Mouse (Mus musculus) heart, postnatal 0 days (tissue): ENCODE measurements at regions not wholly inside any gene's neighbourhood (a gene's known extent, or its start where the extent isn't known, plus 50 kb on each side); places are given as distances from the start of the nearest gene placed in this dataset.
"Not testable (repeated sequence)": the region's sequence is repeated elsewhere in the genome, so short reads cannot be mapped to it uniquely, and the experiment has no call there.

Source experiments
- ATAC-seq: fragments of 200-750 bp; cut with Nextera tagmentation; 2 replicates; pipeline ENCODE4 v1.8.0; 2017; ENCODE audit warnings: low read depth, moderate number of reproducible peaks, moderate library complexity; ENCODE audit not compliant: insufficient read depth
- DNase-seq: peaks from one replicate; pipeline ENCODE4 v3.0.0-alpha.2; 2016; ENCODE audit warnings: low spot score
- H3K27ac ChIP-seq: fragments of 300-500 bp; sonication (generic); 2 replicates; pipeline ENCODE4 v1.5.1; 2014; ENCODE audit warnings: low read depth, mild to moderate bottlenecking
- H3K27me3 ChIP-seq: fragments of 300-500 bp; sonication (generic); 2 replicates; pipeline ENCODE4 v1.6.1; 2014; ENCODE audit warnings: low read length, mixed read lengths; ENCODE audit not compliant: control insufficient read depth, insufficient read depth
- H3K36me3 ChIP-seq: fragments of 300-500 bp; sonication (generic); replicated peaks from 2 replicates; pipeline ENCODE4 v1.6.1; 2014; ENCODE audit warnings: low read length, mixed read lengths; ENCODE audit not compliant: control insufficient read depth, insufficient read depth
- H3K4me1 ChIP-seq: fragments of 300-500 bp; sonication (generic); 2 replicates; pipeline ENCODE4 v1.6.1; 2014; ENCODE audit warnings: antibody characterized with exemption; ENCODE audit not compliant: control insufficient read depth, insufficient read depth
- H3K4me2 ChIP-seq: fragments of 300-500 bp; sonication (generic); 2 replicates; pipeline ENCODE4 v1.6.1; 2014; ENCODE audit warnings: low read depth, mild to moderate bottlenecking, low read length, moderate library complexity
- H3K4me3 ChIP-seq: fragments of 300-500 bp; sonication (generic); 2 replicates; pipeline ENCODE4 v1.5.1; 2014; ENCODE audit warnings: low read depth, low read length
- H3K9ac ChIP-seq: fragments of 300-500 bp; sonication (generic); replicated peaks from 2 replicates; pipeline ENCODE4 v1.6.1; 2014; ENCODE audit warnings: low read depth, low read length, mixed read lengths
- H3K9me3 ChIP-seq: fragments of 300-500 bp; sonication (generic); replicated peaks from 2 replicates; pipeline ENCODE4 v1.6.1; 2016; ENCODE audit warnings: low read length; ENCODE audit not compliant: control insufficient read depth
- CTCF ChIP-seq: IDR thresholded peaks from 2 replicates; pipeline ENCODE4 v1.5.1; 2016; ENCODE audit warnings: antibody characterized with exemption, control low read depth, low read depth
- EP300 ChIP-seq: IDR thresholded peaks from 2 replicates; pipeline ENCODE4 v1.6.1; 2016; ENCODE audit warnings: antibody characterized with exemption, low read depth
- WGBS: fragments of 180-500 bp; shearing (Covaris S2); extraction: QIAGEN DNeasy Blood & Tissue Kit; methylation state at CpG from one replicate; pipeline ENCODE4 v1.1.7; 2014; 5-methylcytosine and 5-hydroxymethylcytosine counted together

GRCm38 (mm10) chr12:14274796-14275195, 122.9 kb upstream of the Fam84a start:
- Histone ChIP-seq H3K4me2 (no peak overlapping the region), H3K27ac (no peak overlapping the region), H3K9ac (no peak overlapping the region), H3K27me3 (no peaks in the 10 kb centered on the region), H3K4me3 (no peak overlapping the region), H3K9me3 (no peaks in the 10 kb centered on the region), H3K4me1 (no peaks in the 10 kb centered on the region), H3K36me3 (no peaks in the 10 kb centered on the region)
- DNase-seq (no peak), ATAC-seq (no peak)
- no peak for TF ChIP-seq CTCF
- WGBS = 94% methylated on average over 5 of the region's 5 CpGs

DNA sequence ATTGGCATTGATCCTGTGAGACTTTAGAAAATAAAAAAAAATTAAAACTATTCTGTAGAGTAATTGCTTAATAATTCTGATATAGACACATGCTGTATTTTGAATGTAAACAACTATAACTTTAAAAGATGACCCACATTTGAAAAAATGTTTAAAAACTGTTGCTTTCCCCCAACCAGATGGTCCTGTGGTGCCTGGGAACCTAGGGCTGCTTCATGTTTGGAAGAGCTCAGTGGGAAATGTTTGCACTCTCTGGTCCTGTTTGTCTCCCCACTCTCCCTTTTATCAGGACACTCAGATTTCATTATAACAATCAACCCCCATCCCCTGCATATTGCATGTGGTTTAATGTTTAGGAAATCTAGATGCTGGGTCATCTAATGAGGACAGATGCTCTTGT, 119.4 kb upstream of the Fam84a start:
- Histone ChIP-seq H3K36me3 (no peaks in the 10 kb centered on the region), H3K9ac (no peak overlapping the region), H3K4me3 (no peak overlapping the region), H3K27me3 (no peaks in the 10 kb centered on the region), H3K4me1 (no peaks in the 10 kb centered on the region), H3K9me3 (no peaks in the 10 kb centered on the region), H3K27ac (no peak overlapping the region), H3K4me2 (no peak overlapping the region)
- DNase-seq (no peak), ATAC-seq (no peak)
- TF ChIP-seq EP300 = no peak
- no peak for TF ChIP-seq CTCF

DNA sequence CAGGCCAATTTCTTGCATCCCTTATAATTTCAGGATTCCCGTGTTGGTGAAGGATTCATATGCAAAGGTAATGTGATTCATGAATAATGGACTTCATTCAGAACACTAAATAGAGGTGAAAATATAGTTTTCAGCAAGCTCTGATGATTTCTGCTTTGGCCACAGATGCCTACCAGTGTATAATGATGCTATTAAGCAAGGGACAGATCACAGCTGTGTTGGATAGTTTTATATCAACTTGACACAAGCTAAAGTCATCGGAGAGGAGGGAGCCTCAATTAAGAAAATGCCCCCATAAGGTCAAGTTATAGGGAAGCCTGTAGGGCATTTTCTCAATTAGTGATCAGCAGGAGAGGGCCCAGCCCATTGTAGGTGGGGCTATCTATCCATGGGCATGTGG, 109.2 kb upstream of the Fam84a start:
- Histone ChIP-seq H3K27ac (no peak overlapping the region), H3K36me3 (no peaks in the 10 kb centered on the region), H3K9ac (no peak overlapping the region), H3K4me1 (no peaks in the 10 kb centered on the region), H3K27me3 (no peaks in the 10 kb centered on the region), H3K4me2 (no peak overlapping the region), H3K4me3 (no peak overlapping the region), H3K9me3 (no peaks in the 10 kb centered on the region)
- no peak for ATAC-seq
- no peak for TF ChIP-seq EP300
- TF ChIP-seq CTCF = no peak
- 85% methylated on average over 2 of the region's 2 CpGs for WGBS
- DNase-seq = no peak

DNA sequence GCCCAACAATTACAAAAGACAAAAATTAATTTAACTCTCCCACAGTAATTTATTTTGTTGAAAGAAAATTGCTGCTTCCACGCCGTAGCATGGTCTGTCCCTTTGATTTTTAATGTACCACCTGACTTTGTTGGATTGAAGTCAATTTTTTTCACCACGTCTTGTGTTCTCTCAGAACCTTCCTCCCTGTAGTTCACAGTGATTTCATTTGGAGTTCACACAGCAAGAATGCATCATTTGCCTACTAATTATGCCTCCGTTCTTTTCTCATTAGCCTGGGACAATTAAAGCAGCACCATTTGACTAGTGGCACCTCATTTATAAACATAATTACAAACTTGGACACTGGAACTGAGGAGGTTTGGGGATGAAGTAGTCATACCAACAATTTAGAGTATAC, 108.4 kb upstream of the Fam84a start:
- ATAC-seq (no peak), DNase-seq (no peak)
- Histone ChIP-seq H3K9ac (no peak overlapping the region), H3K27ac (no peak overlapping the region), H3K4me3 (no peak overlapping the region), H3K9me3 (no peaks in the 10 kb centered on the region), H3K4me1 (no peaks in the 10 kb centered on the region), H3K27me3 (no peaks in the 10 kb centered on the region), H3K36me3 (no peaks in the 10 kb centered on the region), H3K4me2 (no peak overlapping the region)
- no peak for TF ChIP-seq CTCF
- no peak for TF ChIP-seq EP300
- 77% methylated on average over 4 of the region's 4 CpGs for WGBS

- no peaks in the 10 kb centered on the region for H3K36me3 ChIP-seq
- no peaks in the 10 kb centered on the region for H3K27me3 ChIP-seq
- no peak overlapping the region for H3K4me2 ChIP-seq
- H3K4me1 ChIP-seq = no peaks in the 10 kb centered on the region
- no peak overlapping the region for H3K4me3 ChIP-seq
- H3K27ac ChIP-seq = no peak overlapping the region
- H3K9ac ChIP-seq = no peak overlapping the region
- TF ChIP-seq EP300 = no peak
- TF ChIP-seq CTCF = no peak
- no peaks in the 10 kb centered on the region for H3K9me3 ChIP-seq
- ATAC-seq = no peak
- DNase-seq = no peak
- 78% methylated on average over 5 of the region's 5 CpGs for WGBS
These were observed 101.5 kb upstream of the Fam84a start for GRCm38 (mm10) chr12:14253336-14253735.

GRCm38 (mm10) chr12:14250124-14250523, 98.3 kb upstream of the Fam84a start:
- TF ChIP-seq CTCF (no peak), EP300 (no peak)
- no peak for ATAC-seq
- no peaks in the 10 kb centered on the region for H3K9me3 ChIP-seq
- no peak overlapping the region for H3K4me2 ChIP-seq
- no peak for DNase-seq
- H3K27ac ChIP-seq = no peak overlapping the region
- no peak overlapping the region for H3K9ac ChIP-seq
- WGBS = 76% methylated on average over 4 of the region's 4 CpGs
- no peaks in the 10 kb centered on the region for H3K4me1 ChIP-seq
- no peak overlapping the region for H3K4me3 ChIP-seq
- H3K36me3 ChIP-seq = no peaks in the 10 kb centered on the region
- H3K27me3 ChIP-seq = no peaks in the 10 kb centered on the region

DNA sequence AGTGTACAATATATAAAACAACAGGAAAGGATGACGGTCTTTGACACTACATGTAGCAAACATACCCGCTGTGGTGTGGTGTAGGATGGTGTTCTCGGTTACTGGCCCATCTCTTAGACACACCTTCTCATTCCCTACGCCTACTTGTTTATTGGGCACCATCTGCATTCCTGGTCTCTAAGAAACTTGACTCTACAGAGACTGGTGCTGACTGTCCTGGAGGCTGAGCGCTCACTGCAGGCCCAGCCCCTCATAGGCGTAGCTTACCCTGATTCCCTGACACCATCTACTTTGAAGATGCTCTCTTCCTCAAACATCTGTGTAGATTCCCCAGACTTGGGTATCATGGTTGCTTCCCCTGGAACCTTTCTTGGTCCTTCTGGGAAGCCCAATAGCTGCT, 90.9 kb upstream of the Fam84a start:
- not testable (repeated sequence) for H3K27me3 ChIP-seq, DNase-seq, H3K4me2 ChIP-seq, H3K27ac ChIP-seq, H3K4me3 ChIP-seq, H3K9ac ChIP-seq, H3K36me3 ChIP-seq, H3K9me3 ChIP-seq, ATAC-seq, H3K4me1 ChIP-seq
- 92% methylated on average over 4 of the region's 6 CpGs for WGBS
